Mouse (Mus musculus): ENCODE data around the gene AW011738. TPM values are rescaled to one million over a fixed set of nuclear protein-coding genes. Genes with fewer than 3 reads are reported as not detected.

AW011738 gene
- polyA plus RNA-seq, 1 experiment from 2014 or later, result 4.3 TPM

GRCm38 (mm10) chr4:156251081-156251480 lies 48.0 kb downstream of the AW011738 start:
- ATAC-seq (ENCODE audit: insufficient number of reproducible peaks, low FRiP score), result no peak
- Histone ChIP-seq H3K36me3 (peaks cover 37% of the 10 kb centered on the region), H3K9ac (no peak overlapping the region), H3K4me3 (no peak overlapping the region), H3K27ac (ENCODE audit: poor library complexity, severe bottlenecking) (no peak overlapping the region), H3K9me3 (replicated peaks) (no peaks in the 10 kb centered on the region), H3K27me3 (replicated peaks) (peaks cover 47% of the 10 kb centered on the region), H3K4me1 (replicated peaks) (peaks cover 35% of the 10 kb centered on the region), H3K4me2 (no peak overlapping the region)
- 77% methylated on average over 8 of the region's 8 CpGs for WGBS

GRCm38 (mm10) chr4:156252140-156252539 lies 49.0 kb downstream of the AW011738 start:
- Histone ChIP-seq H3K27ac (ENCODE audit: poor library complexity, severe bottlenecking) (0 out of 2 replicates have a peak overlapping the region, but pooled peaks have one; percentile 6), H3K27me3 (replicated peaks) (peaks cover 47% of the 10 kb centered on the region), H3K4me2 (peak overlapping the region; percentile 27; the same call in 1 of the 2 replicates), H3K4me1 (replicated peaks) (peaks cover 35% of the 10 kb centered on the region), H3K9ac (no peak overlapping the region), H3K9me3 (replicated peaks) (no peaks in the 10 kb centered on the region), H3K4me3 (no peak overlapping the region), H3K36me3 (peaks cover 27% of the 10 kb centered on the region)
- peak; percentile 61; the same call in 1 of the 2 replicates for ATAC-seq (ENCODE audit: insufficient number of reproducible peaks, low FRiP score)
- WGBS, result 25% methylated on average over 7 of the region's 7 CpGs

- no peak overlapping the region for H3K9ac ChIP-seq
- ATAC-seq (ENCODE audit: insufficient number of reproducible peaks, low FRiP score), result no peak
- WGBS, result 42% methylated on average over 3 of the region's 3 CpGs
Measured at GRCm38 (mm10) chr4:156252619-156253018, 49.5 kb downstream of the AW011738 start.

GRCm38 (mm10) chr4:156253043-156253442 lies 49.9 kb downstream of the AW011738 start:
- 44% methylated on average over 7 of the region's 7 CpGs for WGBS

More at GRCm38 (mm10) chr4:156252619-156253018, 49.5 kb downstream of the AW011738 start:
- Histone ChIP-seq H3K9me3 (replicated peaks) (no peaks in the 10 kb centered on the region), H3K27ac (ENCODE audit: poor library complexity, severe bottlenecking) (peak overlapping the region; percentile 6; the same call in 1 of the 2 replicates), H3K4me2 (peak overlapping the region; percentile 27), H3K27me3 (replicated peaks) (peaks cover 47% of the 10 kb centered on the region), H3K36me3 (peaks cover 22% of the 10 kb centered on the region), H3K4me3 (no peak overlapping the region), H3K4me1 (replicated peaks) (peaks cover 35% of the 10 kb centered on the region)

GRCm38 (mm10) chr4:156254361-156255077 lies 51.4 kb downstream of the AW011738 start:
- peak overlapping the region; percentile 41 for H3K4me3 ChIP-seq
- ATAC-seq (ENCODE audit: insufficient number of reproducible peaks, low FRiP score), result peak; percentile 74
- whole genome bisulfite sequencing, result 2% methylated on average over 30 of the region's 30 CpGs
- H3K4me2 ChIP-seq, result peak overlapping the region; percentile 70
- H3K36me3 ChIP-seq, result peaks cover 4% of the 10 kb centered on the region; the same call in 1 of the 2 replicates
- peak overlapping the region; percentile 72 for H3K9ac ChIP-seq
- H3K9me3 ChIP-seq (replicated peaks), result no peaks in the 10 kb centered on the region
- peaks cover 47% of the 10 kb centered on the region for H3K27me3 ChIP-seq (replicated peaks)
- H3K4me1 ChIP-seq (replicated peaks), result peaks cover 26% of the 10 kb centered on the region
- peak overlapping the region; percentile 20; the same call in 1 of the 2 replicates for H3K27ac ChIP-seq (ENCODE audit: poor library complexity, severe bottlenecking)

More at GRCm38 (mm10) chr4:156253043-156253442, 49.9 kb downstream of the AW011738 start:
- H3K9me3 ChIP-seq (replicated peaks), result no peaks in the 10 kb centered on the region
- peaks cover 35% of the 10 kb centered on the region for H3K4me1 ChIP-seq (replicated peaks)
- H3K4me3 ChIP-seq, result no peak overlapping the region
- H3K27me3 ChIP-seq (replicated peaks), result peaks cover 47% of the 10 kb centered on the region
- ATAC-seq (ENCODE audit: insufficient number of reproducible peaks, low FRiP score), result peak; percentile 82
- peak overlapping the region; percentile 6; the same call in 1 of the 2 replicates for H3K27ac ChIP-seq (ENCODE audit: poor library complexity, severe bottlenecking)
- H3K9ac ChIP-seq, result no peak overlapping the region
- peaks cover 18% of the 10 kb centered on the region for H3K36me3 ChIP-seq
- 0 out of 2 replicates have a peak overlapping the region, but pooled peaks have one; percentile 27 for H3K4me2 ChIP-seq

Small RNA genes within 50 kb of the gene (microRNA-seq; reads per million reads assigned to microRNA genes)
- 3.1 reads per million, percentile 8 among the genes with 10 or more reads in this experiment for gene Mir7658

Other genes starting within 250 kb of the AW011738 start
- gene C1qtnf12, start 241.0 kb upstream of the AW011738 start, polyA plus RNA-seq (2016; fragmentation: Nextera tagmentation; extraction: Ambion mirVana), result 21.1 and 23.8 TPM in 2 replicates
- 10.3 and 11.0 TPM in 2 replicates for gene B3galt6, start 210.7 kb upstream of the AW011738 start, polyA plus RNA-seq (2016; fragmentation: Nextera tagmentation; extraction: Ambion mirVana)
- 138 and 140 TPM in 2 replicates for gene Sdf4, start 210.4 kb upstream of the AW011738 start, polyA plus RNA-seq (2016; fragmentation: Nextera tagmentation; extraction: Ambion mirVana)
- 0.37 TPM in 1 of 2 replicates, not detected in the other for gene Tnfrsf4, start 189.5 kb upstream of the AW011738 start, polyA plus RNA-seq (2016; fragmentation: Nextera tagmentation; extraction: Ambion mirVana)
- gene Tnfrsf18, start 177.1 kb upstream of the AW011738 start, polyA plus RNA-seq (2016; fragmentation: Nextera tagmentation; extraction: Ambion mirVana), result 1.9 and 2.1 TPM in 2 replicates
- 0.14 and 0.24 TPM in 2 replicates for gene Ttll10, start 143.9 kb upstream of the AW011738 start, polyA plus RNA-seq (2016; fragmentation: Nextera tagmentation; extraction: Ambion mirVana)
- 22.1 and 23.7 TPM in 2 replicates for gene 9430015G10Rik, start 93.3 kb upstream of the AW011738 start, polyA plus RNA-seq (2016; fragmentation: Nextera tagmentation; extraction: Ambion mirVana)
- gene Rnf223, start 72.8 kb upstream of the AW011738 start, polyA plus RNA-seq (2016; fragmentation: Nextera tagmentation; extraction: Ambion mirVana), result 0.28 and 0.33 TPM in 2 replicates
- gene Agrn, start 5.8 kb upstream of the AW011738 start, polyA plus RNA-seq (2016; fragmentation: Nextera tagmentation; extraction: Ambion mirVana), result 69.5 and 81.5 TPM in 2 replicates
- gene Isg15, start 2.5 kb upstream of the AW011738 start, polyA plus RNA-seq (2016; fragmentation: Nextera tagmentation; extraction: Ambion mirVana), result 1.8 and 2.8 TPM in 2 replicates
- 1.3 and 1.6 TPM in 2 replicates for gene Perm1, start 12.6 kb downstream of the AW011738 start, polyA plus RNA-seq (2016; fragmentation: Nextera tagmentation; extraction: Ambion mirVana)
- gene Plekhn1, start 31.6 kb downstream of the AW011738 start, polyA plus RNA-seq (2016; fragmentation: Nextera tagmentation; extraction: Ambion mirVana), result 18.0 and 18.2 TPM in 2 replicates
- 49.3 and 54.7 TPM in 2 replicates for gene Noc2l, start 32.7 kb downstream of the AW011738 start, polyA plus RNA-seq (2016; fragmentation: Nextera tagmentation; extraction: Ambion mirVana)
- gene Samd11, start 52.4 kb downstream of the AW011738 start, polyA plus RNA-seq (2016; fragmentation: Nextera tagmentation; extraction: Ambion mirVana), result 3.1 and 3.2 TPM in 2 replicates
- not detected in 2 replicates for gene Vmn2r-ps159, start 127.8 kb downstream of the AW011738 start, polyA plus RNA-seq (2016; fragmentation: Nextera tagmentation; extraction: Ambion mirVana)